Mouse (Mus musculus): ENCODE measurements around the gene Tas2r144. TPM values are rescaled to one million over a fixed set of nuclear protein-coding genes. Genes with fewer than 3 reads are reported as not detected.

Gene Tas2r144
- not detected for total RNA-seq (2021)

GRCm38 (mm10) chr6:42215028-42215427 is at the start of gene Tas2r144:
Gene Tas2r144, plus strand, starts transcription at chr6:42215328.
- no peak for DNase-seq (ENCODE audit: extremely low spot score in 1 of 2, low spot score in 2 of 2)
- intact Hi-C loops (cut with DNase I): no loop called here

DNA sequence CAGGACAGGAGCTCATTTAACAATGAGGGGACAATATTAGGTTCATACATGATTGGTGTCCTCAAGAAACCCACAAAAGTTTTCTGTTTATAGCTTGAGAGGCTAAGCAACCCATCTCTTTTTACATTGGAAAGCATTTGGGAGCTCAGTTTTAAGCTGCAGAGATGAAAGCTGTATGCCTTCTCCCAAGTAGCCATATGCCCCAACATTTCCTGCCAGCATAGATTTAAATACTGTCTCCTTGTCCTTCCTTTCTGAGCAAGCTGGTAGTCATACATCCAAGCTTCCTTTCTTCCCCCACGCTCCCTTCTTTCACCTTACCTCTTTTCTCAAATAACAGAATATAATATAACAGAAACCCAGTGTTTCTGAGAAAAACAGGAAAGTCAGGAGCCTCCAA is 32.7 kb upstream of the Tas2r144 start:
- intact Hi-C loops (cut with DNase I): no loop called here
- DNase-seq (ENCODE audit: extremely low spot score in 1 of 2, low spot score in 2 of 2): peak in 1 of 2 experiments; percentile 64

- intact Hi-C loops (cut with DNase I): no loop called here
- DNase-seq (ENCODE audit: extremely low spot score in 1 of 2, low spot score in 2 of 2): no peak
These were observed 28.9 kb upstream of the Tas2r144 start for GRCm38 (mm10) chr6:42186230-42186629.

GRCm38 (mm10) chr6:42197710-42198109 is 17.4 kb upstream of the Tas2r144 start:
- DNase-seq (ENCODE audit: extremely low spot score in 1 of 2, low spot score in 2 of 2): peak in 1 of 2 experiments; percentile 64
- intact Hi-C loops (cut with DNase I): loop anchor here (5.0 kb wide), 2 partner anchors 435 to 595 kb away; no protein-coding TSS in a partner anchor

DNA sequence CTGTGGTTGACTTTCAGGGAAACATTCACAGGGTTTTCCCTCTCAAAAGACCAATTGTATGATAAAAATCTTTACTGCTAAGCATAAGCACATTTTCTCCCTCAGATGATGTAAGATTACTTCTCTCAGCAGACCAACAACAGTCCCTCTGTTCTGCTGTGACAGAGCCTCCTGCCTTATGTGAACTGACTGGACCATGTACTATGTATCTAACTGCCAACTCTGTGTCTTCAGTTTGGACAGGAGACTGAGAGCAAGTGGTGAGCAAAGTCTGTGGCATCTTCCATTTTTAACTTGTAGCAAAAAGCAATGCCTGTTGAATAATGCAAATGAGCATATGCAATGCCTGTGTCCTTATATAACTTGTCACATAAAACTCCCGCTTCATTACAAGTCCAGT is 15.6 kb upstream of the Tas2r144 start:
- no peak for DNase-seq (ENCODE audit: extremely low spot score in 1 of 2, low spot score in 2 of 2)
- intact Hi-C loops (cut with DNase I): loop anchor here (5.0 kb wide), 2 partner anchors 437 to 597 kb away; no protein-coding TSS in a partner anchor

GRCm38 (mm10) chr6:42222286-42222685 is 7.2 kb downstream of the Tas2r144 start:
- intact Hi-C loops (cut with DNase I): no loop called here
- no peak for DNase-seq (ENCODE audit: extremely low spot score in 1 of 2, low spot score in 2 of 2)

DNA sequence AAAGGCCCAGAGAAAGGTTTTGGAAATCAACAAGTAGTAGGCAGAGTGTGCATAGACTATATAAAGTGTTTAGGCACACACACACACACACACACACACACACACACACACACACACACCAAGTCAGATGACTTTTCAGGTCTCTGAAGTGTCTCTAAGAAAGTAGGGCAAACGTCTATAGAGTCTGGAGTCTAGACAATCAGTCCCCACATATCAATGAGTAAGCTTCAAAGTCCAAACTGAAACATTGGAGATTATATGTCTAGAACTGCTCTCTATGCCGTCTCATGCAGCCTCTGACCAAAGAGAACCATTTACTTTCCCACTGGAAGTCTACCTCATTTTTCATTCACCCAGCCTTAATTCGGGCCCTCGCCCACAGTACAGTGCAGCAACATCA is 9.9 kb downstream of the Tas2r144 start:
- no peak for DNase-seq (ENCODE audit: extremely low spot score in 1 of 2, low spot score in 2 of 2)
- intact Hi-C loops (cut with DNase I): loop anchor here (5.0 kb wide), 1 partner anchor 37 kb away; the partner anchor contains the start of genes Casp2 and Tmem139

- intact Hi-C loops (cut with DNase I): loop anchor here (2.0 to 5.0 kb wide), 2 partner anchors 35 to 355 kb away; partner anchors contain the start of genes Casp2 and Tmem139
- peak; percentile 39 to 54 for DNase-seq (ENCODE audit: extremely low spot score in 1 of 2, low spot score in 2 of 2)
These were observed 12.3 kb downstream of the Tas2r144 start for GRCm38 (mm10) chr6:42227240-42228101.

DNA sequence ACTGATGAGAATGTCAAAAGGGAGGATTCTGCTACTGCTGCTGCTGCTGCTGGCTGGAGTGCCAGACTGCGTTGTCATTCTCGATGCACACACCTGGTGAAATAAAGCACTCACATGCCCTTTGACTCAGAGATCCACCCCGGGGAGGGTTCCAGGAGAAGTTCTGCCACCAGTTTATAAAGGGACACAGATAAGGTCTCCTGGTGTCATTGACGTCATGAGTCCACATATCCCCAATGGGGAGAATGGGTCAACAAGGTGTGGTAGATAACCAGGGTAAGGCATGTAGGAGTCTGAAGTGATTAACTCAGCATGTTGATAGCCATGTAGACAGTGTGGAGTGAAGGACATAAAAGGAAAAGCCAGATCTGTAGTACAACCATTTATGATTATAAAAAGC is 14.5 kb downstream of the Tas2r144 start:
- no peak for DNase-seq (ENCODE audit: extremely low spot score in 1 of 2, low spot score in 2 of 2)
- intact Hi-C loops (cut with DNase I): loop anchor here (5.0 kb wide), 1 partner anchor 33 kb away; the partner anchor contains the start of genes Casp2 and Tmem139

DNA sequence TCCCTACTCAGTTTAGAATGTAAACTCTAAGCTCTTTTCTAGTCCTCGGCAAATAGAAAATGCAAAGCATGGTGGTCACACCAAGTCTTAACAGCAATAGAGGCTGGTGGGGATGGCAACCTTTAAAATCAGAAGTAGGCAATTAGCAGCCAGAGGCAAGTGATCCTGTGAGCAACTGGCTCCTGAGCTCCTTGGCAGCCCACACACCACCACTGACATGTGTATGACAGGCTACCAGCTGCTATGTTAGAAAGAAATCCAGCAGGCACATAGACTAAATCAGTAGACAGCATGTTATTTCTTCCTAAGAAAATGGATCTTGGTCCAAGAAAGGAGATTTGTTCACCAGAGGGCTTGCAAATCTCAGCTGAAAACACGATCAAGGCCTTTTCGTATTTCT is 16.1 kb downstream of the Tas2r144 start:
- intact Hi-C loops (cut with DNase I): no loop called here
- peak in 1 of 2 experiments; percentile 15 for DNase-seq (ENCODE audit: extremely low spot score in 1 of 2, low spot score in 2 of 2)

- no peak for DNase-seq (ENCODE audit: extremely low spot score in 1 of 2, low spot score in 2 of 2)
- intact Hi-C loops (cut with DNase I): no loop called here
These were observed 22.2 kb downstream of the Tas2r144 start for GRCm38 (mm10) chr6:42237276-42237805.

DNA sequence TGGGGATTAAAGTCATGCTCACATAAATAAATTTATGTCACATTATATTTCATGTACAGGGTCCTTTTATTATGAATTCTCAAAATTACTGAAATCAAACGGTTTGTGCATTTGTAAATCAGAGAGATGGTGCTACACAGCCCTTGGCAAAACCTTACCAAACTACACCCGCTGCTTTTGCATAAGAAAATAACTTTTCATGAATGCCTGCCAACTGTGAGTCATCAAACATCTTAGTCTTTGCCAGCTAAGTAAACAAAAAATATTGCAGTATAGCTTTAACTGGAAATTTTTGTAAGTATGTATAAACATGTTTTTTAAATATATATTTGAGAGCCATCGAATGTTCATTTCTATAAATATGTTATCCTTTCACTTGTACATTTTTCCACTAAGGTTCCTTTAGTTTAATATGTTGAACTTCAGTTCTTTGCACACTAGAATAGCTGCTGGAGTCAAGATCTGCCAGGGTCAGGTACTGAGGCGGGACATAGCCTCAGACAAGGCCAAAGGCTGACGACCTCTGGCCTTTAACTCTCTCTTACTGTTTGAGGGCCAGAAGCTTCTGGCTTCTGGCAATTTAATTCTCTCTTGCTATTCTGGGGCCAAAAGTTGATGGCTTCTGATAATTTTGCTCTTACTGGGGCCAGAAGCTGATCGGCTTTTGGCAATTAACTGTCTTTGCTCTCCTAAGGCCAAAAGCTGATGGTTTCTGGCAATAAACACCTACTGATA is 26.4 kb downstream of the Tas2r144 start:
- no peak for DNase-seq (ENCODE audit: extremely low spot score in 1 of 2, low spot score in 2 of 2)
- intact Hi-C loops (cut with DNase I): no loop called here

DNA sequence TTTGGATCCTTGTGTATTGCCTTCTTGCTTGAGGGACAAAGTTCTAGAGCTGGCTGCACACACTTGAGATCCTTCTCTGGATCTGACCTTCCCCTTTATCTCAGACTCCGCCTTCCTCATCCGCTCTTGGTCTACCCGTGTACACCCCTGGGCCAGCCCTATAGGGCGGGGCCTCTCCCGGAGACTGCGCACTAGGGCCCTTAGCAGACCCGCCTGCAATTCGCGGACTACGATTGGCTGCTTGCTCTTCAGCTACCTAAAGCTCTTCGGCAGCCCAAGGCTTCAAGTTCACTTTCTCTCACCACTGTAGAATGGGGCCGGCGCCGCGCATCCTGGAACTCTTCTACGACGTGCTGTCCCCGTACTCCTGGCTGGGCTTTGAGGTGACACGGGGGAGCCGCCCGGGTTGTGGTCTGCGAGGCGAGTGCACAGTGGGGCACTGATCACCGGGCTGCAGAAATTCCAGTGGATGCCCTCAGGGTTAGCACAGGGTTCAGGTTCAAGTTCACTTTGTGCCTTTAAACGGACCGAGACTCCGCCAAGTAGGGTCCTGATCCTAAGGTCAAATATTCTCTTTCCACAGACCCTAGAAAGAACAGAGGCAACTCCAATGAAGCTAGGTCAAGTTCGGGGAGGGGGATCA is 30.7 kb downstream of the Tas2r144 start, which contains the start of gene Gstk1:
Gene Gstk1, plus strand, starts transcription at position 225 of the 643 bp plus-strand sequence.
- intact Hi-C loops (cut with DNase I): no loop called here
- DNase-seq (ENCODE audit: extremely low spot score in 1 of 2, low spot score in 2 of 2): peak; percentile 51 to 88

- intact Hi-C loops (cut with DNase I): no loop called here
- peak in 1 of 2 experiments; percentile 49 for DNase-seq (ENCODE audit: extremely low spot score in 1 of 2, low spot score in 2 of 2)
These were observed 32.0 kb downstream of the Tas2r144 start for GRCm38 (mm10) chr6:42247173-42247572.

DNA sequence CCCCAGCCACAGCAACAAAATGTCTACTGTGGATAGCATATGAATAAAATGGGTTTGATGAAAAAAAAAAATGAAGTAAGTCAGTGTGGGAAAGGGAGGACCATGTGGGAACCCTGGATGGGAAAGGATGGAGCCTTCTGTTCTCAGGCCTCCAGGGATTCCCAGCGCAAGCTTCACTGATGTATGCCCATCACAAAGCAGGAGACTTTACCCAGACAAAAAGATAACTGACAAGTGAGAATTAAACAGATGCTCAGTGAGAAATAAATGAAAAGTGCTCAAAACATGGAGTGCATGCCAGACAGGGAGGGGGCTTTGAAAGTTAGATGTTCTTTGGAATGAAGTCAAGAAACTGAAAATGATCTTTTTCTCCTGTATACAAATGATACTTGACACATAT is 32.9 kb downstream of the Tas2r144 start:
- intact Hi-C loops (cut with DNase I): no loop called here
- no peak for DNase-seq (ENCODE audit: extremely low spot score in 1 of 2, low spot score in 2 of 2)

- intact Hi-C loops (cut with DNase I): no loop called here
- no peak for DNase-seq (ENCODE audit: extremely low spot score in 1 of 2, low spot score in 2 of 2)
These were observed 36.7 kb downstream of the Tas2r144 start for GRCm38 (mm10) chr6:42251791-42252190.

DNA sequence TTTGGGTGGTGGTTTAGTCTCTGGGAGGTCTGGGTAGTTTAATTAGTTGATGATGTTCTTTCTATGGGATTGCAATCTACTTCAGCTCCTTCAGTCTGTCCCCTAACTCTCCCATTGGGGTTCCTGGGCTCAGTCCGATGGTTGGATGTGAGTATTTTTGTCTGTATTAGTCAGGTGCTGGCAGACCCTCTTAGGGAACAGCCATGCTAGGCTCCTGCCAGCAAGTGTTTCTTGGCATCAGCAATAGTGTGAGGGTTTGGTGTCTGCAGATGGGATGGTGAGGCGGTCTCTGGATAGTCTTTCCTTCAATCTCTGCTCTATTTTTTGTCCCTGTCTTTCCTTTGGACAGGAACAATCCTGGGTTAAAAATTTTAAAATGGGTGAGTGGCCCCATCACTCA is 38.0 kb downstream of the Tas2r144 start:
- intact Hi-C loops (cut with DNase I): no loop called here
- DNase-seq (ENCODE audit: extremely low spot score in 1 of 2, low spot score in 2 of 2): no peak

DNA sequence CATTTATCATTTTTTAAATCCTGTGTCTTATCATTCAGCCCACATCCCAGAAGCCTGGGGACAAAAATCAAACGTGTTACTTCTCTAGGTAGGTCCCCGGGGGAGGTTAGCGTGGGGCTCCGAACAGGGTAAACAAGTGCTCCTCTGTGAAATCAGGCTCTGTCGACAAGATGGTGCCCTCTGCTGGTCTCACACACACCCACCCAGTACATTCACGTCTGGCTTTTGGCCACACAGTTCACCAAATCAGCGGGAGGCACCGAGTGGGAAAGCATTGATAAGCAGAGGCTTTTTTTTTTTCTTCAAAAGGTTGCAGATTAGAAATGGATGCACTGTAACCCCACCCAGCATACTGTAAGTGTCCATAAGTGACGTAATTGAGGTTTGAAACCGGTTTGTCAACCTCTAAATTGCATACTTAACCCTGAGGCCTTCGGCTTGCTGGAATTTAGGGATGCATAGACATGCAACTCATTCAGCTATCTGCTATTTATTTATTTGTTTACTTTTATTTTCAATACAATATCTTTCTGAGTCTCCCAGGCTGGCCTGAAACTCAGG is 42.3 kb downstream of the Tas2r144 start:
- peak in 1 of 2 experiments; percentile 48 for DNase-seq (ENCODE audit: extremely low spot score in 1 of 2, low spot score in 2 of 2)
- intact Hi-C loops (cut with DNase I): no loop called here
